ENCODE assay signal across 11 mouse cellular contexts in genomic region chrX:13244588-13244987, GRCm38 (mm10). TPM values are rescaled to one million over a fixed set of nuclear protein-coding genes. Genes with fewer than 3 reads are reported as not detected.
DNase-seq lines count a peak whose midpoint lies in the region; ATAC-seq and TF ChIP-seq lines count a peak whose summit lies in the region.
"Had no signal": no experiment of that assay in that cellular context is flagged by ENCODE, and none has a peak within 500 bp of the region (broad histone marks: within the 10 kb centered on the region; RNA-seq: fewer than 3 reads in every experiment).

No protein-coding gene starts in this region.

- no peak for ATAC-seq in heart, embryonic 15.5 days (replicated peaks; ENCODE audit: insufficient number of reproducible peaks, insufficient read depth, low FRiP score, low read depth)
- ATAC-seq in heart, embryonic 11.5 days (replicated peaks; ENCODE audit: insufficient number of reproducible peaks, low FRiP score, low TSS enrichment) = no peak
- no peak for ATAC-seq in limb, embryonic 15.5 days (ENCODE audit: insufficient number of reproducible peaks, low FRiP score, low TSS enrichment, low read depth)
- no peak for ATAC-seq in megakaryocyte progenitor cell, adult 5-6 weeks (replicated peaks; ENCODE audit: poor library complexity)

- 0 out of 2 replicates have a peak overlapping the region, but pooled peaks have one; percentile 12 for H3K27ac ChIP-seq in heart, embryonic 15.5 days
- no peak overlapping the region for H3K27ac ChIP-seq in heart, embryonic 11.5 days (ENCODE audit: low read depth, low read length)
- H3K27ac ChIP-seq in thymus, adult 2 months (ENCODE audit: control insufficient read depth, insufficient read depth, low read length) = peak overlapping the region; percentile 68
- peak overlapping the region; percentile 59 for H3K27ac ChIP-seq in limb, embryonic 15.5 days

- no peak overlapping the region for H3K4me3 ChIP-seq in heart, embryonic 15.5 days
- no peak overlapping the region for H3K4me3 ChIP-seq in heart, embryonic 11.5 days (ENCODE audit: low read depth, low read length)
- H3K4me3 ChIP-seq in thymus, adult 2 months (ENCODE audit: control insufficient read depth, insufficient read depth, low read length) = no peak overlapping the region
- H3K4me3 ChIP-seq in limb, embryonic 15.5 days = no peak overlapping the region
- H3K4me3 ChIP-seq: forebrain, embryonic 12.5 days had no signal

- H3K36me3 ChIP-seq in heart, embryonic 15.5 days = no peaks in the 10 kb centered on the region
- H3K36me3 ChIP-seq in heart, embryonic 11.5 days (ENCODE audit: control insufficient read depth, insufficient read depth, low read length) = no peaks in the 10 kb centered on the region
- H3K36me3 ChIP-seq in thymus, adult 2 months (ENCODE audit: control insufficient read depth, insufficient read depth, low read length) = no peaks in the 10 kb centered on the region
- no peaks in the 10 kb centered on the region for H3K36me3 ChIP-seq in limb, embryonic 15.5 days
- H3K36me3 ChIP-seq: forebrain, embryonic 12.5 days had no signal

- TF ChIP-seq POLR2A in thymus, adult 2 months (IDR thresholded peaks at IDR 0.05; ENCODE audit: control insufficient read depth, extremely low read depth, insufficient read depth, low read length, poor library complexity) = no peak

- DNase-seq in thymus, adult 2 months = no peak
- DNase-seq in thymus, adult 18-20 months = no peak
- peak; percentile 48 for DNase-seq in yolk sac, embryonic 10.5 days (ENCODE audit: low spot score)
- DNase-seq in urinary bladder, postnatal 14 days (ENCODE audit: low spot score) = no peak
- DNase-seq: left cerebral cortex, postnatal 4 days; retina, postnatal 1 day had no signal

- H3K27me3 ChIP-seq in heart, embryonic 15.5 days = peaks cover 30% of the 10 kb centered on the region
- H3K27me3 ChIP-seq in heart, embryonic 11.5 days (ENCODE audit: control insufficient read depth, insufficient read depth, low read length) = peaks cover 22% of the 10 kb centered on the region
- no peaks in the 10 kb centered on the region for H3K27me3 ChIP-seq in thymus, adult 2 months (ENCODE audit: control insufficient read depth, insufficient read depth, low read length)
- 0 out of 2 replicates have a peak, but pooled peaks cover 3% of the 10 kb centered on the region for H3K27me3 ChIP-seq in limb, embryonic 15.5 days

- H3K4me2 ChIP-seq in heart, embryonic 15.5 days = no peak overlapping the region
- no peak overlapping the region for H3K4me2 ChIP-seq in heart, embryonic 11.5 days
- H3K4me2 ChIP-seq in limb, embryonic 15.5 days = no peak overlapping the region

- no peaks in the 10 kb centered on the region for H3K9me3 ChIP-seq in heart, embryonic 15.5 days (replicated peaks)
- H3K9me3 ChIP-seq in heart, embryonic 11.5 days (replicated peaks; ENCODE audit: control insufficient read depth, low read length) = no peaks in the 10 kb centered on the region
- H3K9me3 ChIP-seq in limb, embryonic 15.5 days = no peaks in the 10 kb centered on the region
- H3K9me3 ChIP-seq: forebrain, embryonic 12.5 days had no signal

- H3K4me1 ChIP-seq in heart, embryonic 15.5 days (replicated peaks) = peaks cover 2% of the 10 kb centered on the region; the same call in 1 of the 2 replicates
- H3K4me1 ChIP-seq in heart, embryonic 11.5 days (ENCODE audit: control insufficient read depth, insufficient read depth, low read length) = peaks cover 3% of the 10 kb centered on the region; the same call in 1 of the 2 replicates
- peaks cover 20% of the 10 kb centered on the region for H3K4me1 ChIP-seq in thymus, adult 2 months (replicated peaks; ENCODE audit: control insufficient read depth, insufficient read depth, low read length)
- peaks cover 7% of the 10 kb centered on the region; the same call in 1 of the 2 replicates for H3K4me1 ChIP-seq in limb, embryonic 15.5 days

- no peak for TF ChIP-seq CTCF in thymus, adult 2 months (IDR thresholded peaks at IDR 0.05; ENCODE audit: borderline replicate concordance, control insufficient read depth, extremely low read depth, insufficient read depth, low read length, poor library complexity)

- H3K9ac ChIP-seq in heart, embryonic 15.5 days = no peak overlapping the region
- H3K9ac ChIP-seq in heart, embryonic 11.5 days (ENCODE audit: low read depth, low read length) = no peak overlapping the region
- no peak overlapping the region for H3K9ac ChIP-seq in limb, embryonic 15.5 days

RNA-seq across cellular contexts. Expression of gene Ddx3x, which starts 36.2 kb away (rescaled TPM):
- 68.6 and 79.6 TPM in 2 replicates for polyA plus RNA-seq in heart, embryonic 15.5 days (2015; fragmentation: Nextera tagmentation; extraction: Ambion mirVana)
- 99.8 and 111 TPM in 2 replicates for polyA plus RNA-seq in heart, embryonic 11.5 days (2014; fragmentation: Nextera tagmentation; extraction: Ambion mirVana)
- 35.4 and 48.0 TPM in 2 replicates for polyA plus RNA-seq in thymus, adult 2 months (2012; rRNA removed)
- 107 and 121 TPM in 2 replicates for polyA plus RNA-seq in limb, embryonic 15.5 days (2015; fragmentation: Nextera tagmentation; extraction: Ambion mirVana)
- total RNA-seq in megakaryocyte progenitor cell, adult 5-6 weeks (2015) = 245 TPM in 2 replicates
- total RNA-seq in megakaryocyte progenitor cell, adult 5-6 weeks (2017) = 383 and 513 TPM in 2 replicates
